Mouse (Mus musculus): ENCODE data around the gene Tesc. TPM values are rescaled to one million over a fixed set of nuclear protein-coding genes. Genes with fewer than 3 reads are reported as not detected.

Tesc gene
- total RNA-seq, 2 experiments from 2014 or later: 0.28 to 1.0 TPM

DNA sequence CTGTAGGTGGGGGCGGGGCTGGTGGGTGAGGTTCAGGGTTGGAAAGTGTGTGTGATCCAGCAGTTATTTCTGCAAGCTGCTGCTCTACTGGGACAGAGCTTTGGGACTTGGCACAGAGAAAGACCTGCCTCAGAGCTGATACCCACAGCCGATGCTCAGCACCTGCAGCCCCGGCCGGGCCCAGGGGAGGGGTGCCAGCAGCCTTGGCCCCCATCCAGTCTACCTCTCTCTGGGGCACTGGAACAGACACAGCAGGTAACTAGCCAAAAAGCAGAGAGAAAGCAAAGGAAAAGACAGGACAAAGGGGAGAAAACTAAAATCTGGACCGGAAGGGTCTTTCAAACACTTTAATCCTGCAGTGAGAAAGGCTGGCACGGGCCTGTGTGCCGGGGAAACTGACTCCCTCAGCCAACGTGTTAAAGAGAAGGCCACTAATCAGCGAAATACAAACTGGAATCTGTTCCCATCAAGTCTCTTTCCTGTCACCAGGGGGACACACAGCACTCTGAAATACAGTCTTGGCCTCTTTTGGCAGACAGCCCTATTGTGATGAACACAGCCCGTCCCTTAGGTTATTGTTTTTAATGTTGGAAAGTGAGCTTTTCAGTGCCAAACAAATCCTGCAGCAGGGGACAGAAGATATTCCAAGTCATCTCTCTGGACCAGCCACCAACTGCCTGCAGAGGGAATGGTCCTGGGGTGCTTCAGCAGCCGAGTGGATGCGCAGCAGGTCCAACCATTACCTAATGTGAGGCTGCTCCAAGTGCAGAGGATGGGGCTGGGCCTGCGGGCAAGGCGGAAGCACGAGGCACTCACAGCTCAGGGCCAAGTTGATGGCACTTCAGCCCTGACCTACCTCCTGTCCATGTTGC lies 49.4 kb downstream of the Tesc start:
- DNase-seq: no peak

DNA sequence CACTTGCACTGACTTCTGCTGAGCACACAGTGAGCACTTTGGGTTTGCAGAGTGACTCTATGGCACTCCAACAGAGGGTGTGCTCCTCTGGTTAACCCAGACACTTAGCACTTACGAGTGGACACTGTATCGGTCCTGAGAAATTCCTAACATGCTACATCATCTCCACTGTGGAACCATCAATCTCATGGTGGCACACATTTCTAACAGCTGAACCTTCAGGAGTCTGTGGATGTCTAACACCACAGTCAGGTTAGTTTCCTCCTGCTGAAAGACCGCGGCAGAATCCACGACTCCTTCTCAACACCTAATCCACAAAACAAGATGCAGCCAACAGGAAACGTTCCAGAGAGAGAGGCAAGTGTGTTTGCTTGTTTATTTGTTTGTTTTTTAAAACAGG lies 51.0 kb downstream of the Tesc start:
- DNase-seq: no peak

- DNase-seq: no peak
These were observed 51.8 kb downstream of the Tesc start for GRCm38 (mm10) chr5:118079354-118079753.

- DNase-seq: no peak
These were observed 52.3 kb downstream of the Tesc start for GRCm38 (mm10) chr5:118079839-118080250.

DNA sequence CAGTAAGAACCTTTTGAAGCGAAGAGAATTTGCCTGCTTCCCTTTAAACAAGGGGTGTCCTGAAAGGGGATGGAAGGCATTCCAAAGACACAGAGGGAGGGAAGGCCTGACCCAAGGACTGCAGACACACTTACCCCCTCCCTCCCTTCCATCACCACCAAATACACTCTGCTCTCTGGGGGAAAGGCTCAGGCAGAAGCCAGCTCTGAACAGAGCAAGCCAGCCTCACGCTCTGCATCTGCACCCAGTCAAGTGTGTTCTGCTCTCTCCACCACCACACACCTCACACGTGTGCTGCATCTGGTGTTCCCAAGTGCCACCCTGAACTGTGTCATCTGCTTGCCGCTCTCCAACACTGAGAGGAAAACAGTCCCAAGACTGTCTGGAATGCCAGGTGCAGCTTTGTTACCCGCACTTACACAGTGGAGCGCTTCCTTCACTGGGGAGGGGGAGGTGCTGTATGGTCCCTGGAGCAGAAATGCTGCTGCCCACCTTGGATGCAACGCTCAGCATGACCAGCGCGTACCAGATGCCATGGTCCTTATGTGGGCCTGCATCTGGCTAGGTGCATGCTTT lies 53.9 kb downstream of the Tesc start:
- no peak for DNase-seq

DNA sequence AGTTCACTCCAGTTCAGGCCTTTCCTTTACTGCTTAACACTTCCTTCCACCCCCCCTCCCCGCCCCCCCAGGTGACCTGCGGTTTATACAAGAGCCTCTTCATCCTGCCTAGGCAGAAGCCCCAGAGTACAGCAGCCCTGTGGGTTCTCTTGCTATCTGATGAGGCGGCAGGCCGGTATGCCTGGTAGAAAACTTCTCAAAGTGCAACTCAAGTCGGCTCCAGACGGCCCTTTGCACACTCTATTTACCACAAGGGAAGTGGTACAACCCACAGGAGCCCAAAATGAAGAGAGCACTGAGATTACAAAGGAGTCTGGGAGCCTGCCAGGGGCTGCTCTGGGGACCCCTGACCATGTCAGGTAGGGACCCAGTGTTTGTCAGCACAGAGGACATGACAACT lies 54.5 kb downstream of the Tesc start:
- DNase-seq: no peak

DNA sequence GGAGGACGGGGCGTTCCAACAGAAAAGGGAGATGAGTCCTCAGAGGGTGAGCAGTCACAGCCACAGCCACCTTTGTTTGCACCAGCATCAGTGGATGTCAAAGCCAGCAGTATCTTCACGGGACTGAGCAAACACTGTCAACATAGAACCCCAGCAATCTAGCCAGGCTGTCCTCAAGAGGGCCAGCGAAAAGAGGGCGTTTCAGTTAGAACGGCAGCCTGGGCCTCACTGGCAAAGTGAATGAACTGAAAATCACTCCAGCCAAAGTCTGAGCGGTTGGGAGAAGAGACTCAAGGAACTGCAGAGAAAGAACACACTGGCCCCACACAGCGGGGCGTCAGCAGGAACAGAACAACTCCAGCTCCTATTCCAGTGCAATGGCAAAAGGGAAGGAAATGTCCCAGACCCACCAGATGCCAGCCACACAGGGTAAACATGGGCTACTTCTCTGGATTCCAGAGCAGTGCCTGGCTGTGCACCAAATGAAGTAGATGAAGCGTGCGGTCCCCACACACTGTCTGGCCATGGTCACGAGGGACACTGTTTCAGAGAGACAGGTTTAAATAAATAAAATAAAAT lies 55.6 kb downstream of the Tesc start:
- peak; percentile 55 for DNase-seq

DNA sequence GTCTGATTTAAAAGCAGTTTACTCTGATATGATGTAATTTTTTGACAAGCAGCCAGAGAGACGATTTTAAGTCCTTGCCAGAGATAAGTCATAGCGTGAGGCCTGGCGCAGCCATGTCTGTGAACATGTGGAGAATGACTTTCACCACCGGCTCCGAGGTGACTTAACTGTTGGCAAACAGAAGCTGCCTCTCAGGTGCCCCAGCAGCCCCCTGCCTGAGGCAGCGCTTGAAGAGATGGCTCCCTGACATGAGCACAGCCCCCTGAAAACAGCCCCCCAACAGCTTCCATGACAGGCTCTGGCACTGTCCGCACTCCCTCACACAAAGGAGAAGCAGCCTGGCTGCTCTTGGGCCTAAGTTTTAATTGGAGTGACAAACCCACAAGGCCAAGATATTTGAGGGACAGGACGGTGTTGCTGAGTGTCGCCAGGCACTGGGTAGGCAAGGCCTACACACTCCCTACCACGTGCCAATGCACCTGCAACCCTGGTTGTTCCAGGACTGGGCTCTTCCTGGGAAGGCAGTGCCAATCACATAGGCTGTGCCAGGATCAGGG lies 56.7 kb downstream of the Tesc start:
- no peak for DNase-seq

GRCm38 (mm10) chr5:118085313-118085712 lies 57.8 kb downstream of the Tesc start:
- no peak for DNase-seq

- no peak for DNase-seq
These were observed 59.4 kb downstream of the Tesc start for GRCm38 (mm10) chr5:118086956-118087355.

DNA sequence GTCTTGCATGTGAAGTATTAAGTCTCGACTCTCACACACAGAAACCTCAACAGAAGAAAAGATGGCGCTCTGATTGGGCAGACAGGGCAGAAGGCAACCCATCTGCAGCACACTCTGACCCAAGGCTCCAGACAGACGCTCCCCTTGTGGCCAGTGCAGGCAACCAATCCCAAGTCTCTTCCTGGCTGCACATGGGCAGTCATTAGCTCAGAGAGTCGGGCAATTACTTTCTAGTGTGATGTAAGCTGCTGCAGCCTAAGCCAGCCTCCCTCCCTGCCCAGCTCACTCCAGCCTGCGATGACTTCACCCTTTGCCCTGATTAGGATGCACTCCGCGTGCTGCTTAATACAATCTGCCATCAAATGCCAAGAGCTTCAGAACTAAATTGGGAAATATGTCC lies 61.6 kb downstream of the Tesc start:
- peak; percentile 48 for DNase-seq

DNA sequence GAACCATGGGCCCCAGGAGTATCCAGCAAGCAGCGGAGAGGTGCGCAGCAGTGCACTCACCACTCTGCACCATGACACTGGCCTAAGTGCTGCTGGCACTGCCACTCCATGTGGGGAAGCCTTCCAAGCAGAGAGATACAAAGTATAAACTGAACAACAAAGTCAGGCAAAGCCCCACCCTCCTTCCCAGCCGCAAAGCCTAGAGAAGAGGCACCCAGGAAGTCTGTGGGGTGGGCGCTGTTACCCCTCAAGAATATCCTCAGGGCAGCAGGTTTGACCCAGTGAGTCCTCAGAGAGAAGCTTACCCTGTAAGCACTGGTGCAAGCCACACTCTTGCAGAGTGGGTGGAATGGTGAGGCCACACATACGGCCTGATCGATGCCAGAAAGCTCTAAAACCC lies 62.6 kb downstream of the Tesc start:
- no peak for DNase-seq

DNA sequence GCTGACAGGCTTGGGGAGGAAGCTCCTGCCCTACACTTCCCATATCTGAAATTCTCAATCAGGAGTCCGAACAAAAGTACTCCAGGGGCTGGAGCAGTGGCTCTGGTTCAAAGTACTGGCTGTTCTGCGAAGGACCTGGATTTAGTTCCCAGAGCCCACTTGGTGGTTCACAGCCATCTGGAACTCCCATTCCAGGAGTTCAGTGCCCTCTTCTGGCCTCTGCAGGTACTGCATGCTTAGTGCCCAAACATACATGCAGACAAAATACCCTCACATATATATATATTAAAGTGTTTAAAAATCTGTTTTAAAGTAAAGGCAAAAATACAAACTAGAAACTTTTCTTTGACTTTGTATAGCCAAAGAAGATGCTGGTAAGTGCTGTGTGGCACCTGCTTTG lies 63.3 kb downstream of the Tesc start:
- DNase-seq: no peak

DNA sequence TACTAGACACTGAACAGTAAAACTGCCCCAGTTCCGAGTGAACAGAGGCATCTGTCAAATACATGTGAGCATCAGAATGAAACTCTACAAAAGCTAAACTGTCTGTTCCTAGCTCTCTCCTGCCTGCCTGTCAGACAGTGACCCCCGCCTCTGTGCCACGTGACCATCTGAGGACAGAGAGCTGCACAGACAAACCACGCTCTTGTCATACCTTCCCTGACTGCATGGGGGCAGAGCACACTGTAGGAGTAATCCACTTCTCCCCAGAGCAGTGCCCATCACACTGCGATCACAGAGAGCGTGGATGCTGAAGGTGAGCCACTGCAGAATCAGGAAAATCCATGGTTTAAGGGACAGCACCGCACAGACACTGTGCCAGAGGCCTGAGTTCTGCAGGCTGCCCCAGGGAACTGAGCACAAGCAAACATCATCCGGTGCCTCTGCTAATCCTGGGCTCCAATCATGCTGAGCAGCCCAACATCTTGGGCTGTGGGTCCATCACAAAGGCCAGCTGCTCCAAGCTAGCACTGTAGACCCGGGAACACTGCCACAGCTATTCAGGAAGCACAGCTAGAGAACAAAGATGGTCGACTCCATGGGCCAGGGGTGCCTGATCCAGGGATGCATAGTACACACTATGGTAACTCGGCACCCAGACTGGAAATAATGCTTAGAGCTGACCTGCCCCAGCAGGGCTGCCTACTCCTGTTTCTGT lies 65.9 kb downstream of the Tesc start:
- DNase-seq: no peak

- no peak for DNase-seq
These were observed 67.9 kb downstream of the Tesc start for GRCm38 (mm10) chr5:118095433-118095832.

GRCm38 (mm10) chr5:118095849-118096248 lies 68.3 kb downstream of the Tesc start:
- no peak for DNase-seq

GRCm38 (mm10) chr5:118096317-118096716 lies 68.8 kb downstream of the Tesc start:
- DNase-seq: no peak

GRCm38 (mm10) chr5:118099069-118099869 lies 71.7 kb downstream of the Tesc start:
- DNase-seq: no peak

- no peak for DNase-seq
These were observed 72.4 kb downstream of the Tesc start for GRCm38 (mm10) chr5:118099870-118100478.

DNA sequence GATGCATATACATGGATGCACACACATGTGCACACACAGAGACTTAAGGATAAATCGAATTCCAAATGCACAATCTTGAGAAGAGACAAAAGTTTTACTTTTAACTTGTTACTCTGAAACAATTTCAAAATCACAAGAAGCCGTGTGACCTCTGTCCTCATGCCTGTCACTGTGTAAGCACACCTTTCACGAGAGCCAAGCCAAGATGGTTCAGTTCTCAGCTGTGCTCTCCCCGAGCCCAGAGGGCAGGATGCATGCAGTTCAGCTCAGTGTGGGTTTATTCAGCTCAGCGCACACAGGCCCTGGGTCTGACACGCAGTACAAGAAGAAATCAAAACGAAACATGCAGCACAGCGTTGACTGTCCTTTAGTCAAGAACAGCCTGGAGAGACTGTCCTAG lies 78.0 kb downstream of the Tesc start:
- no peak for DNase-seq

GRCm38 (mm10) chr5:118106667-118107066 lies 79.1 kb downstream of the Tesc start:
- DNase-seq: no peak
